Mouse (Mus musculus) c-Kit-positive CD71-positive TER-119-positive erythroid progenitor cells, embryonic 14.5 days (primary cell): ENCODE data around the gene S100a7a.

Experiments used
- DNase-seq: peaks from one replicate; pipeline ENCODE4 v3.0.0-alpha.2; 2013; ENCODE audit warnings: low spot score

S100a7a gene

DNA sequence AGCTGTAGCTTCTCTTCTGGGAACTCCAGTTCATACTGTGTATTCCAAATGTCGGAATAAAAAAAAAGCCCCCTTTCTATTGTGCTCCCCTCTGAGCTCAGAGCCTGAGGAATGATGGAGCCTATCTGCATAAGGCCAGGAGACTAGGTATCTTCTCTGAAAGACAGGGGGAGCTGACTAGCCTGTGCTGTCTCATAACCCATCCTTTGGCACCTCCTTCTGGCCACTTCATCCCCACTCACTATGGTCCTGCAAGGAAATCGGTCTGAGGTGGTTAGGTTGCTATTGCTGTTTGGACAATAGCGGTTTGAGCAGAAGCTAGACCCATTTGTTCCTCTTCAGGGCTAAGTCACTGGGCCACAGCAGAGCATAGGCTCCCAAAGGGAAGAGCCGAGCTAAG lies 26.0 kb upstream of the S100a7a start:
- DNase-seq: no peak

GRCm38 (mm10) chr3:90629298-90629697 lies 24.5 kb upstream of the S100a7a start:
- no peak for DNase-seq

DNA sequence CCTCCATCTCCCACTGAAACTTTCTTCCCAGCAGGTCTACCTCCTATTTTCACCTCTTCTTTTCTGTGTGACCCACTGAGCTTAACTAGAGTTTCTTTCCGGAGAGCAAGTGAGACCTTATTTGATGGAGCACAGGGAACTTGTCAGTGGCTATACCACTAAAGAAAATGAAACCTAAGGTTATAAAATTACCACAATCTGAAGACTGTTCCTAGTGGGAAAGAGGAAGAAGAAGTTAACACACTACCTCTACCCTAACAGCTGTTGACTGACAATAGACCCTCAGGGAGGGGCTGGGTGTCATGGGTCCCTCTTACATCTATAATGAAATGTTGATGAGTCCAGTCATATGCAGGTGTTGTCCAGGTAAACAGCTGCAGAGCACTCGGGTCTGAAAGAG lies 21.8 kb upstream of the S100a7a start:
- no peak for DNase-seq

DNA sequence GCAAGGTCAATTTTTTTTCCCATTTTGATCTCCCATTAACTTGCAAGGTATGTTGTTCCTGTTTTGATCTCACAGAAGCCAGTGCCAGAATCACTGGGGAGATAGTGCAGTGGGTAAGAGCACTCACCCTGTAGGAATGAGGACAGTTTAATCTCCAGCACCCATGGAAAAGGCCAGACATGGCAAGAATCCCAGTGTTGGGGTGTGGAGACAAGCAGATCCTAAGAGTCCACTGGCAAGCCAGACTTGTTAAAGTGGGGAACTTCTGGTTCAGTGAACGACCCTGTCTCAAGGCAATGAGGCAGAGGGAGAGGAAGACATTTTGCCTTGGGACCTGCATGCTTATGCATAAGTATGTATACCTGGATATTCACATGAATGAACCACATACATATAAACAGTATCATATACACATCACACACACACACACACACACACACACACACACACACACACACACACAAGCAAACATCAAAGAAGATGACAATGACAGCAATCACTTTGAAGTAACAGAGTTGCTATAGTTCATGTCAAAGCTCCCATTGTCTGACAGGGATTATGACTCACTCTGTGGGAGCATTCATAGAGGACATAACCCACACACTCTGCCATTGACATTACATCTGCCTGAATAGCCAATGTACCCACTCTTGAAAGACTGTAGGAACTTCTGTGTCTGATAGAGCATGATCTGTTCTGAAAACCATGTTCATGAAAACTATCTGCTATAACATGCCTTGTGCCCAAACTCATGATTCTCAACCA lies 15.1 kb upstream of the S100a7a start:
- no peak for DNase-seq

DNA sequence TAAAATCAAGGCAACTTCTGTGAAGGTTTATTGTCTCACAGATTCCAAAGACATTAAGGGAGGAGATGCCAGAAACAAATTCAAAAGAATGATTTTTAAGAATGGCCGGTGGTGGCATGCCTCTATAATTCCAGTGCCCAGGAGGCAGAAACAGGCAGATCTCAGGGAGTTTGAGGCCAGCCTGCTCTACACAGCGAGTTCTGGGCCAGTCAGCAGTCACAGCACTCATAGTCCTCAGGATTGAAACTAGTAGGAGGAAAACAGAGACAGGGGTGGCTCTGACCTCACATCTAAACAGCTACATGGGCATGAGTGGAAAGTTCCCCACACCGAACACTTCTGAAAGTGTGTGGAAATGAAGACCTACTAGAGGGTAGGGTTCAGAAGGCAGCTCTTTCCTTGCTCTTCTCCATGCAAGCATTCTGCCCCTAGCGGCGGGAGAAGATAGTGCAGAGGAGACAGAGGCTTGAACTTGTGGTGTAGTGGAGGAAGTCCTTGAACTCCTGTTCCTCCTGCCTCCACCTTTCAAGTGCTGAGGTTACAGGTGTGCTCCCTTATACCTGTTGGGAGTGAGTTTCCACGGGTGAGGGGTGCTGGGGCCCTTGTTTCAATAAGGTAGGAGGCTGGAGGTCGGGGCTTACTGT lies 14.2 kb upstream of the S100a7a start:
- DNase-seq: peak; percentile 42

DNA sequence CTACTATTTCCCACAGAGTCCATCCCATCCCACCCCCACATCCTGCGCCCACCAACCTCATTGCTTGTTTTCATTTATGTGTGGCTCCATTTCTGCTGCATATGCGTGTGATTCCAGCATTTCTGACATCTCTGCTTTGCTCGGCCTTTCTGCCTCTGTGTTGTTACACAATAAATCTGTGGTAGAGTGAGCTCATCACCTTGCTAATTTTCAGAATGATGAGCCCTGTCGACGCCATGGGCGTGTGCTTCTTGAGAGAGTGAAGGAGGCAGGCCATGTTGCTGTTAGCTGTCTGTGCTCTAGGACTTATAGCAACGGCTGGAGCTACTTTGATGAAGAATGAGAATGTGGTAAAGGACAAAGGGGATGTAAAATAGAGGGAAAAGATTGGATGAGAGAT lies 12.8 kb upstream of the S100a7a start:
- no peak for DNase-seq

DNA sequence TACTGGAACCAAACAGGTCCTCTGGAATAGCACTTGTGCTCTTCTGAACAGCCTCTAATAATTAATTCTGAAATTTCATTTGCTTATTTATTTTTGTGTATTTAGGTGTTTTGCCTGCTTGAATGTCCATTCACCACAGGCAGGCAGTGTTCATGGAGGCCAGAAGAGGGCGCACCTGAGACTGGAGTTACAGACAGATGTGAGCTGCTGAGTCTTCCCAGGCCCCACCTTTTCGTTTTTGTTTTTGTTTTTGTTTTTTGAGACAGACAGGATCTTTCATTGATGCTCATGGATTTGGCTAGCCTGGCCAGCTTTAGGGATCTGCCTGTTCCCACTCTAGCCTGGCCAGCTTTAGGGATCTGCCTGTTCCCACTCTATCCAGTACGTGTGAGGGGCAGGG lies 9.6 kb upstream of the S100a7a start:
- peak; percentile 14 for DNase-seq

- no peak for DNase-seq
Observed at GRCm38 (mm10) chr3:90647291-90647690, 6.5 kb upstream of the S100a7a start.

DNA sequence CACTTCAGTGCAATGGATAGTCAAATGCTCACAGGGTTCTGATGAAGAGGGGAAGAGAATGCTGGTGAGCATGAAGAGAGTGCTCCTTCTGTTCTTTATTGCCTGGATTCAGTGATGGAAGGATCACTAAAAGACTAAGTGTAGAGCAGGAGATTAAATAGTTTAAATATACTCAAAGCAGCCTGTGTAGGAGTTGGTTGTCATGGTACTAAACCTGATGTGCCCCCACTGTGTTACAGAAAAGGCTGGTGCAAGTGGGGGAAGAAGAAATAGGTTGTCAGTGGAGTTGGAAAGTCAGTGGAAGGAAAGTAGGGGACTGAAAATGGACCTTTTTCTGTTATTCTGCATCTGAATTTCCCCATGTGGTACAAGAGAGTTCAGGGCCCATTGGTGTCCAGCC lies 4.8 kb upstream of the S100a7a start:
- DNase-seq: no peak

GRCm38 (mm10) chr3:90649832-90650231 lies 4.0 kb upstream of the S100a7a start:
- DNase-seq: no peak

DNA sequence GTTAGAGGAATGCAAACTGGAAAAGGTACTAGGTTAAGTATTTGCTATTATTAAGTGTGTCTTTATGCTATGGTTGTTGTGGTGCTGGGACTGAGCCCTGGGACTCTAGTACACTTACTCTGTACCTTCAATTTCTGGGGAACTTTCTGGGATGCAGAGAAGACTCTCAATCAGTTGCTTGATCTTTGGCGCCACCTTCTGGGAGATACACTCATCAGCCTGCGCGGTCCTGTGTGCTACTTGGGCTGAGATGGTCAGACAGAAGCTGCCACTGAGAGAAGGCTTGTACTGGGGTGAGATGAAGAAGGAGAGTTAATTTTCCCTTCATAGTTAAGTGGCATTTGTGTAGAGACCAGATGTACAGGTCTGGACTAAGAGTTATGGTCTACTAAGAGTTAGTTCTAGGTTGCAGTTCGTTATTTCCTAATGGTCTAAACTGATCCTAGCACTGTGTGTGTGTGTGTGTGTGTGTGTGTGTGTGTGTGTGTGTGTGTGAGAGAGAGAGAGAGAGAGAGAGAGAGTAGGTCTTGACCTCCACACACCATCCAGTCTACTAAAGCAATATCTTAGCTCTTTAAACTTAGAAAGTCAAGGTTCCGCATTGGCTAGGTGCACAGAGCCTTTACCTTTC lies 824 bp upstream of the S100a7a start:
- DNase-seq: peak; percentile 32

DNA sequence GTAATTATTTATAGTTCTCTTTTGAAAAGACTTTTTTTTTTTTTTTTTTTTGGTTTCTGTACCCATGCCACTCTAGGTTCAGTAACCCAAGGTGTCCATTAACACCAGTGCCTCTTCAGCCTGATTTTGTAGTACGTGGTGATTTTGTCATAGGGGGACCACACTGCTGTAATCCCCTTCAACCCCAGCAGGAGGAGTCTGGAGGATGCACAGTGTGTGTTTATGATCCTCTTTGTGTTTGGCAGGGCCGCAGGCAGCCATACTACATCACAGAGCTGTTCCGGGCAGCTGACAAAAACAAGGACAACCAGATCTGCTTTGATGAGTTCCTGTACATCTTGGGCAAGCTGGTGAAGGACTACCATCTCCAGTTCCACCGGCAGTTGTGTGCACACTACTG lies 3.6 kb downstream of the S100a7a start:
- DNase-seq: no peak

- DNase-seq: no peak
Observed at GRCm38 (mm10) chr3:90659364-90660044, 5.7 kb downstream of the S100a7a start.

DNA sequence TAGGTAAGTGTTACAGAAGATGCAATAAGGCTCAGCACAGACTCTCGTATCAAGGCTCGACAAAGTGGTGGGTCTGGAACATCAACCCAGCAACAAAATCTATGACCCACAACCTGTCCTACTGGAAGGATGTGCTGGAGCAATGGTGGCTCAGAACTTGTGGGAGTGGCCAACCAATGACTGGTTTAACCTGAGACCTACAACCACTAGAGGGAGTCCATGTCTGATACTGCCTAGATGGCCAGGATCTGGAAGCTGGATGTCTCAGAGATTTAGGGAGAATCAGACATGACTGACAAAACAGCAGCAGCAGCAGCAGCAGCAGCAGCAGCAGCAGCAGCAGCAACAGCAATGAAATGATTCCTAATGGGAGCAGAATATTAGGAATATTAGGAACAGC lies 10.4 kb downstream of the S100a7a start:
- no peak for DNase-seq

DNA sequence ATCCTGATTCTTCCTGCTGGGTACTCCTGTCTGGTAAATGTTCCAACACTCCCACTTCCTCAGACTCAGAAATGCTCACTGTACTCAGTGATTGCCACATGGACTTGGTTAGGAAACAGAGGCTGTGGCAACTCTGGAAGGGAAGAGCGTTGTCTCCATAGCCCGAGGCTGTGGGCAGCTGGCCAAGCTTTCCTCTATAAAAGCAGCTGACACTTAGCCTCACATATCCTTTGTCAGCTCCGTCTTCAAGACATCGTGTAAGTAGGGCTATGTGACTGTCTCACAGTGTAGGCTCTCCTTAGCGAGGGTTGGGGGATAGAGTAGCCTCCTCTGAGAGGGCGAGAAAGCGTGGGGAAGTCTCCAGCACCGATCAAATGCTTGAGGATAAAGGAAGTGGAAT lies 15.0 kb downstream of the S100a7a start, which contains the start of gene S100a8:
S100a8 (plus strand) TSS at position 133 of the 400 bp plus-strand sequence.
- no peak for DNase-seq

DNA sequence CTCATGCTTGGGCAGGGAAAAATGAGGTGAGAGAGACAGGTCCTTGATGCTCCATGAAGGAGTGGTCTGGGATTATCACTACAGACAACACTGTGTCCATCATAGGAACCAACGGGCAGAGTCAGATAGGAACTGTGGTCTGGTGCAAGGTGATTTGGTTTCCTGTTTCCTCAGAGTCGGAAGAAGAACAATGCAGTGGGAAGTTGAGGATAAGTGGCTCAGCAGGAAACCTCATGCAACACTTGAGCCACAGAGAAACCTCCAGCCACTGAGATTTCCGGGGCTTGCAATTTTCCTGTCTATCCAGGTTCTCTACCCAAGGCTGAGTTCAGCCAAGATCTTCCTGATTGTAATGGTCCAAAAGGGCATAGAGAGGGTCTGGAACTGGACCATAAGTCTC lies 24.8 kb downstream of the S100a7a start:
- no peak for DNase-seq

DNA sequence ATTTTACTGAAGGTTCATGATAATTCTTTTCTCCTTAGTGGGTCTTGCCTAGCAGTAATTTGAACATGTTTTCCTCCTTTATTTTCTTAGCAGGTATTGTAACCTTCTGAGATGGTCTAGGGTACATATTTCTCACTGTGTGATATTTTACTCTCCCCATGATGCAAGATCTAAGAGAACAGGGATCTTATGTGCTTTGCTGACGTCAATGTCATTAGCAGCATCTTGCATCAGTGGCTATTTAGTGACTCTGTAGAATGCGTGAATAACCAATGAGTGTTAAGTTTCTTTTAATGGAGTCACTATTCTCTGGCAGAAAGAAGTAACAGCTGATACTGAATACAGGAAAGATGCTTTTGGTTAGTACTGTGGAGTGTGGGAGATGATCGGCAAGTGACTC lies 30.1 kb downstream of the S100a7a start:
- DNase-seq: no peak

- no peak for DNase-seq
Observed at GRCm38 (mm10) chr3:90686835-90687234, 33.0 kb downstream of the S100a7a start.

DNA sequence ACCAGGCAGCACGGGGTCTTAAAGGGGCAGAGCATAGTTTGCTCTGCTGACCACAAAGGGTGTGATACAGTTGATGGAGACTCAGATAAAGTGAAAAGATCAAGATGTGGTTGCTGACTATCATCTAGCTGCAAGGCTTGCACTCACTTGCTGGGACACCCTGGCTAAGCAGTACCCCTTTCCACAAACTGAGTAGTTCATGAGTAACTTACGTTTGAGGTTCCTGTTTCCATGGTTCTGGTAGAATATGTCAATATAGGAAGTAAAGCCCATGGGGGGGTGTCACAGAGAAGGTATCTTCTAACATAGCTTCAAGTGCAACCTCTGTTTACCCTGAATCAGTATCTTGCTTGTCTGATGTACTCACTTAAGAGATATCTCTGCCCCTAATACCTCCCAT lies 39.7 kb downstream of the S100a7a start:
- no peak for DNase-seq

DNA sequence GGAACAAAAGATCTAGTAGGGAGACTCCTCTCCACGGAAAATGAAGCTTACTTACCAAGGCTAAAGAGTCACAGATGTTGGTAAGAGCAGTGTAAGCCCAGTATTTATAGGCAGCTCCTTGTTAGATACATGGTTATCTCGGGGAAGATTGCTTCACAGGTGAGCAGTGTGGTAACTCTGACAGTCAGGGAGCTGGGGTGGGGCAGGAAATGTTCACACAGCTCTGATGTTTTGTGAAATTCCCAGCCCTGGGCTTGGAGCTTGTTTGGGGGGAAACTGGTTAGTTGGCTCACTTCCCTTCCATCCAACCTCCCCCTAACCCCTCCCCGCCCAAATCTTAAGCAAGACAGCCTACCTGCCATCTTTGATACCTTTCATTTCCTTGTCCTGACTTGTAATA lies 41.8 kb downstream of the S100a7a start, which contains the start of gene S100a9:
S100a9 (minus strand) TSS at position 109 of the 400 bp plus-strand sequence.
- DNase-seq: no peak

DNA sequence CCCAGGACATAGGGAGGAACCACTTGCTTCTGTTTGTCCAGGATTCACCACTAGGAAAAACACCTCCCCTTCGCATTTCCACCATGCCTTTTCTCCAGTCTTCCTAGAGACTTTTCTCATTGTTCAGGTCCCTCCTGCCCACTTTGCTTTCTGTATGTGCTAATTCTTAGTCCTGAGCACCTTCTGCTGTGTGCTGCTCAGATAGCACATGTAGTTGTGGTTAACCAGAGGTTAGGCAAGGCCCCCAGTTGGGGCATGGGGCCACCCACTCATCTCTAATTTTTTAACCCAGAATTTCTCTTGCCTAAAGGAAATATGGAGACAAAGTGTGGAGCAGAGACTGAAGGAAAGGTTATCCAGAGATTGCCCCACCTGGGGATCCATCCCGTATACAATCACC lies 48.4 kb downstream of the S100a7a start:
- DNase-seq: no peak
